Mouse (Mus musculus): ENCODE results near the gene Nxnl2.
"Not testable (repeated sequence)": the region's sequence is repeated elsewhere in the genome, so short reads cannot be mapped to it uniquely, and the experiment has no call there.

The Nxnl2 gene

DNA sequence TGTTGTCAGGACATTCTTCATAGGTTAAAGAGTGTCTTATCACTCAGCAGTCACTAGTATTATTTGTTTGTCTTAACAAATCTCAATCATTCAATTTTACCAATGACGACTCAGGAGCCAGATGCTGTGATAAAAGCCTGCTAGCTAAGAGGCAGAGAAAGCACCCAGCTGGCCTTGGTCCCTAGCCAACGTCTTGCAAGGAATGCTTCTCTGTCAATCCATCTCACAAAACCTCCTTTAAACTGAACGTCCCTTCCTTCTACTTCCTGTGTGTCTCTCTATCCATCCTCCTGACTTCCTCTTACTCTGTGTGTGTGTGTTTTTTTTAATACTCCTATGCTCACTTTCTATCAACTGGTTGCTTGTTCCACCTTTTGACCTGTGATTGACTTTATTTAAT is 8.5 kb downstream of the Nxnl2 start:
- no peak for DNase-seq (ENCODE audit: low read depth)

GRCm38 (mm10) chr13:51182236-51182635 is 11.4 kb downstream of the Nxnl2 start:
- no peak for DNase-seq (ENCODE audit: low read depth)

GRCm38 (mm10) chr13:51184896-51185295 is 14.1 kb downstream of the Nxnl2 start:
- no peak for DNase-seq (ENCODE audit: low read depth)

- no peak for DNase-seq (ENCODE audit: low read depth)
Observed at GRCm38 (mm10) chr13:51190336-51190735, 19.5 kb downstream of the Nxnl2 start.

- no peak for DNase-seq (ENCODE audit: low read depth)
Observed at GRCm38 (mm10) chr13:51191416-51192140, 20.8 kb downstream of the Nxnl2 start.

DNA sequence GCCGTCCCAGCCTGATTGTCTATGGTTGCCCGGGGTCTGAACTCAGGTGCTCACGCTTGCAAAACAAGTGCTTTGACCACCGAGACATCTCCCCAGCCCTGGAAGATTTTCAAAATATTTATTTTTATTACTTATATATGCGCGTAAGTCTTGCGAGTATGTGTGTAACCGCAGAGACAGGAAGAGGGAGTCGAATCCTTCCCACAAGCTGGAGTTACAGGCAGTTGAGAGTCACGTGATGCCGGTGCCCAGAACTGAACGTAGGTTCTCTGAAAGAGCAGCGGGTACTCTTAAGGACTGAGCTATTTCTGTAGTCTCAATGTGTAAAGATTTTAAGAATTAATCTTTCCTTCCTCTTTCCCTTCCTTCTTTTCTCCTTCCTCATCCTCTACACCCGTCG is 23.1 kb downstream of the Nxnl2 start:
- no peak for DNase-seq (ENCODE audit: low read depth)

DNA sequence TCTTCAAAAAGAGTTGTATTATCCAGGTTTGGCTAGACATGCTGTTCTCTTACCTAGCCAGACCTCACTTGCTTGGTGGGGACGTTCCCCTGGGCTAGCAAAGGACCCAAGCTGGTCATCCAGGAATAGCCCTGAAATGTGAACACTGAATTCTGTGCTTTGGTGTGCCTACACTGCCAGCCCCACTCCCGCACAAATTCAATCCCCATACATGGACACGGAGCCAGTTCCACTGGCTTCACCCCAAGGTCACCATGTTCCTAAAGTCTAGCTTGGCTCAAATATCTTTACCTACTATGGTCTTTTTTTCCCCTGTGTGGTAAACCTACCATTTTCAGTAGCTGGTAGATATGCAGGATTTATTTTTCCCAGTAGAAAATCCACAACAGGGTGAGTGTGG is 26.9 kb downstream of the Nxnl2 start:
- no peak for DNase-seq (ENCODE audit: low read depth)

DNA sequence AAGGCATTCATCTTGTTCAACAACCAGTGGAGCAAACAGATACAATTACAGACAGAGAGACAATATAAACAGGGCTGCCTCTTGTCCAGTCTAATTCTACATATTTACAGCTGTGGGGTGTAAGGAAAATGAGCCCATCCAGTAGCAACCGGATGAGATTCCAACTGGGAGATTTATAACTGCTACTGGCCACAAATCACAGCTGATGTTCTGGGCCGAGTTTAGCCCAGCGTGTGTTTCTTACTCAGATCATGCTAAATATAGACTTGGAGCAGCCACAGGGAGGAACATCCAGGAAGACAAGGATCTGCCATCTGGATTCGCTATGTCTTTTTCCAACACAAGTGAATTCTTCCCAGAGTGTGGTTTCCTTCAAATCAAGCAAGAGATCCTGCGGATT is 27.4 kb downstream of the Nxnl2 start:
- no peak for DNase-seq (ENCODE audit: low read depth)

DNA sequence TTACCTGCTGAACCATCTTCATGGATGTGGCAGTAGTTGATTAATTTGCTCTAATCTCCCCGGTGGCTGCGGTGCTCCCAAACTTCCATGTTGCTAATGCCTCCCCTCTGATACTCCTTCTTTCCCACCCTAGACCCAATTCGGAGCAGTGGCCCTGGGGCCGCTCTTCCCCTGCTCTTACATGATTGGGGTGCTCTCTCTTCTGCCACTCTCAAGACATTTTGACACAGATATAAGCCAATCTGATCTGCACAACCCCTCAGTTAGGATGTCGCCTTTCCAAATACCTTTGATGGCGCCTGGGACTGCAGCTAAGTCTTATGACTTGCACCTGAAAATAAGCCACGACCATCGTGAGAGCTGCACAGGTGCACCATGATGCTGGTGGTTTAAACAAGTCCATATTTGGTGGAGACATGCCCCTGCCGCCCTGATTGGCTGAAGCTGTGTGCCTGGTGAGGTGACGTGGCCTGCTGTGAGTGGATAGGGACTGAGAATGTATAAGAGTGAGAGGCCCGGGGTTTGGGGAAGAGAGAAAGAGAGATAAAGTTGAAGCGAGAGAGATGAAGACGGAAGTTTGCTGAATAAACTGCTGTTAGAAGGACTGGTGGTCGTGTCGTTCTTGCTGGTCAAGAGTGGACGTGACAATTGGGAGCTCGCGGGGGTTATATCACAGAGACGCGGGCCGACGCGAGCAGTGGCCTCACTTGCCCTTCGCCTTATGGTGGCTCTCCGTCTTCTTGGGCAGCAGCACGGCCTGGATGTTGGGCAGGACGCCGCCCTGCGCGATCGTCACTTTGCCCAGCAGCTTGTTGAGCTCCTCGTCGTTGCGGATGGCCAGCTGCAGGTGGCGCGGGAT is 31.4 kb downstream of the Nxnl2 start:
- DNase-seq (ENCODE audit: low read depth): not testable (repeated sequence)

GRCm38 (mm10) chr13:51202844-51203173 is 32.0 kb downstream of the Nxnl2 start:
- not testable (repeated sequence) for DNase-seq (ENCODE audit: low read depth)

- DNase-seq (ENCODE audit: low read depth): no peak
Observed at GRCm38 (mm10) chr13:51203467-51203866, 32.6 kb downstream of the Nxnl2 start.

DNA sequence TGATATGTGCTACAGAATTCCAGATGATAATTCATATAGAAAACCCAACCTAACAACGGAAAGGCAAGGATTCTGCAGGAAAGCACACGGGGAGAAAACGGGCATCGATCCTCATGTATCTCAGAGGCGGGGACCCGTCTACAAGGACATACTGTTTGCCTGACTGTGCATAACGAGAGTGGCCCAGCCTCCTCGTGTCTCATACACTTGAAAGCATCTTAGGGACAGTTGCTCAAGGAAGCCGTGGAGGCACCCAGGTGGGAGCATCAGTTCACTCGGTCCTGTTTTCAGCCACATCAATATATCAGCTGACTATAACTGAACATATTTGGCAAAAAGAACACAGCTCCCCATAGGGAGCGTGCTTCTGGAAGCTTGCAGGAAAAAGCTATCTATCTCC is 33.3 kb downstream of the Nxnl2 start:
- not testable (repeated sequence) for DNase-seq (ENCODE audit: low read depth)

DNA sequence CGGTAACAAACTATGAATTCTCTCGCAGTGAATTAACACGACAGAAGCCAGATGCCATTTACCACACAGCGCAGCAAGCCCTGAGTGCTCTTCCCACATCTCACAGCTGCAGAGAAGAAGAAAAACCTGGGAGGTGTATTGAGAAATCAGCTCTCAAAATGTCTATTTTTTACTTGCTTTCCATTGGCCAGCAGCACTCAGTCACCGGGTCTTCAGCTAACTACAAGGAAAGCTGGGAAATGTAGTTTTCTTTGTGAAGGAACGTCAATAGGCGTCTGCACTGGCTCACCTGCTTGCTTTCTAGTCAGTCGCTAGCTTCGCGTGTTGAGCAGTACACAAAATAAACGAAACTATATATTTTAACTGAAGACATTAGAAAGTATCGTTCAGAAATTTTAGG is 37.1 kb downstream of the Nxnl2 start:
- DNase-seq (ENCODE audit: low read depth): no peak

DNA sequence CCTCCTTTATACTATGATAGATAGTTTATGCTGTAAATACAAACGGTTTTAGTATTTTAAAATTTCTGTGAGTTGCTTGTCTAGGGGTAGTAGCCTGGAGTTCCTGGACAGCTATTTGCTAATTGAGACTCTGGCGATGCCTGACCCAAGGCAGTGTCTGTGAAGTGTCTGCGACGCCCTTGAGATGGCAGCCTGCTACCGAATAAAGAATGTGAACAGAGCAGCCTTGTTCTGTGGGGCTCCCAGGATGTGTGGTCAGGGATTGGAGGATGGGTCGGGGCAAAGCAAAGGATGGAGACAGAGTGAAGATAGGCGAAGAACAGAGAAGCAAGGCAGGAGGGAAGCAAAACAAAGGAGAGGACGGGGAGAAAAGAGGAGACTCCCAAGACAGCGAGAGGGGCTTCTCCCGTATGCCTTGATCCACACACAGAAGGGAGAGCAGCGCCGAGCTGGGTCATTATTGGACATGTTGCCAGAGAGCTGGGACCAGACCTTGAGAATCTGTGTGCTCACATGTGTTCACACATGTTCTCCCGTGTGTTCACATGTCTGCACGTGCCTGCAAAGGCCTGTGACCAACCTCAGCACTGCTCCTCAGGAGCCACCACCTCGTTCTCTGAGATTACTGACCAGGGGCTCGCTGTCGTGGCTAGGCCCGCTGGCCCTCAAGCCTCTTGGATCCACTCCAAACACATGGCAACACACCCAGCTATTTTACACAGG is 37.7 kb downstream of the Nxnl2 start:
- no peak for DNase-seq (ENCODE audit: low read depth)

GRCm38 (mm10) chr13:51210639-51211038 is 39.8 kb downstream of the Nxnl2 start:
- DNase-seq (ENCODE audit: low read depth): no peak

GRCm38 (mm10) chr13:51214746-51215145 is 43.9 kb downstream of the Nxnl2 start:
- DNase-seq (ENCODE audit: low read depth): no peak

DNA sequence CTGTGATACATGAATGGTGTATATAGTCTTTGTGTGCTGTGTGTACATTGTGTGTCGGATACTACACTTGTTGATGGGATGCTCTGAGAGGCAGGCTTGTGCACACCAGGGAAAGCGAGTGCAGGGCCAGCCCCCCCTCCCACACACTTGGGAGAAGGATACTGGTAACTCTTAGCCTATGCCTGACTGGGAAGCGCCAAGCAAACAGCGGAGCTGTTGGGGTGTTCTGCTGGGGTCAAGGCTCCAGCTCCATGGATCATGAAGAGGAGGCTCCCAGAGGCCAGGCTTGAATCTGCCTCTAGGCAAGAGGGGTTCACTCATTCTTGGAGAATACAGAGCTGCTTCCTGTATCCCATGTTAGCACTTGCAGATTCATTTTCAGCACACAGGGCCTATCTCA is 50.1 kb downstream of the Nxnl2 start:
- no peak for DNase-seq (ENCODE audit: low read depth)

GRCm38 (mm10) chr13:51221425-51222160 is 50.8 kb downstream of the Nxnl2 start:
- DNase-seq (ENCODE audit: low read depth): peak; percentile 70

Measured in fibroblast of lung, adult 2 months (primary cell).